Mouse (Mus musculus): ENCODE data around the gene Rnf183. TPM values are rescaled to one million over a fixed set of nuclear protein-coding genes. Genes with fewer than 3 reads are reported as not detected.

The Rnf183 gene
- polyA plus RNA-seq, 1 experiment from 2014 or later: 2.4 TPM

- Histone ChIP-seq H3K4me2 (ENCODE audit: low read length) (no peak overlapping the region), H3K4me1 (replicated peaks; ENCODE audit: insufficient read depth, low read length) (0 out of 2 replicates have a peak, but pooled peaks cover 3% of the 10 kb centered on the region), H3K36me3 (ENCODE audit: insufficient read depth, low read length) (no peaks in the 10 kb centered on the region), H3K9ac (ENCODE audit: low read depth, low read length) (no peak overlapping the region), H3K27ac (no peak overlapping the region), H3K9me3 (replicated peaks; ENCODE audit: low read length) (no peaks in the 10 kb centered on the region), H3K4me3 (replicated peaks; ENCODE audit: low read depth, low read length) (no peak overlapping the region), H3K27me3 (ENCODE audit: insufficient read depth, low read length) (no peaks in the 10 kb centered on the region)
- DNase-seq (ENCODE audit: low spot score) (no peak), ATAC-seq (replicated peaks; ENCODE audit: low FRiP score, low read depth) (no peak)
- TF ChIP-seq CTCF (IDR thresholded peaks at IDR 0.05; ENCODE audit: low read depth): no peak
- WGBS: 73% methylated on average over 9 of the region's 9 CpGs
Measured at GRCm38 (mm10) chr4:62379724-62380381, 55.2 kb downstream of the Rnf183 start.

Other genes starting within 250 kb of the Rnf183 start
- gene Zfp37, start 204.2 kb downstream of the Rnf183 start, polyA plus RNA-seq (2015; fragmentation: Nextera tagmentation; extraction: Ambion mirVana): 6.6 and 7.0 TPM in 2 replicates
- gene Slc31a2, start 172.7 kb downstream of the Rnf183 start, polyA plus RNA-seq (2015; fragmentation: Nextera tagmentation; extraction: Ambion mirVana): 18.1 and 19.3 TPM in 2 replicates
- 19.2 and 21.7 TPM in 2 replicates for gene Fkbp15, start 74.7 kb downstream of the Rnf183 start, polyA plus RNA-seq (2015; fragmentation: Nextera tagmentation; extraction: Ambion mirVana)
- 48.3 and 55.9 TPM in 2 replicates for gene Slc31a1, start 74.5 kb downstream of the Rnf183 start, polyA plus RNA-seq (2015; fragmentation: Nextera tagmentation; extraction: Ambion mirVana)
- gene Cdc26, start 26.6 kb downstream of the Rnf183 start, polyA plus RNA-seq (2015; fragmentation: Nextera tagmentation; extraction: Ambion mirVana): 137 and 138 TPM in 2 replicates
- 14.8 and 16.1 TPM in 2 replicates for gene Prpf4, start 26.5 kb downstream of the Rnf183 start, polyA plus RNA-seq (2015; fragmentation: Nextera tagmentation; extraction: Ambion mirVana)
- 10.1 and 10.6 TPM in 2 replicates for gene Wdr31, start 35.6 kb upstream of the Rnf183 start, polyA plus RNA-seq (2015; fragmentation: Nextera tagmentation; extraction: Ambion mirVana)
- 38.2 and 38.9 TPM in 2 replicates for gene Bspry, start 44.8 kb upstream of the Rnf183 start, polyA plus RNA-seq (2015; fragmentation: Nextera tagmentation; extraction: Ambion mirVana)
- 16.0 and 17.7 TPM in 2 replicates for gene Hdhd3, start 68.2 kb upstream of the Rnf183 start, polyA plus RNA-seq (2015; fragmentation: Nextera tagmentation; extraction: Ambion mirVana)
- gene Alad, start 84.7 kb upstream of the Rnf183 start, polyA plus RNA-seq (2015; fragmentation: Nextera tagmentation; extraction: Ambion mirVana): 109 and 119 TPM in 2 replicates
- 62.0 and 71.2 TPM in 2 replicates for gene Pole3, start 89.8 kb upstream of the Rnf183 start, polyA plus RNA-seq (2015; fragmentation: Nextera tagmentation; extraction: Ambion mirVana)
- gene 4933430I17Rik, start 90.1 kb upstream of the Rnf183 start, polyA plus RNA-seq (2015; fragmentation: Nextera tagmentation; extraction: Ambion mirVana): 0.45 and 0.46 TPM in 2 replicates
- gene Rgs3, start 124.6 kb upstream of the Rnf183 start, polyA plus RNA-seq (2015; fragmentation: Nextera tagmentation; extraction: Ambion mirVana): 41.4 and 44.3 TPM in 2 replicates